Mouse (Mus musculus): ENCODE measurements around the gene Tagap. TPM values are rescaled to one million over a fixed set of nuclear protein-coding genes. Genes with fewer than 3 reads are reported as not detected.

Tagap gene
- polyA plus RNA-seq, 2 experiments, result 0.64 to 0.65 TPM

DNA sequence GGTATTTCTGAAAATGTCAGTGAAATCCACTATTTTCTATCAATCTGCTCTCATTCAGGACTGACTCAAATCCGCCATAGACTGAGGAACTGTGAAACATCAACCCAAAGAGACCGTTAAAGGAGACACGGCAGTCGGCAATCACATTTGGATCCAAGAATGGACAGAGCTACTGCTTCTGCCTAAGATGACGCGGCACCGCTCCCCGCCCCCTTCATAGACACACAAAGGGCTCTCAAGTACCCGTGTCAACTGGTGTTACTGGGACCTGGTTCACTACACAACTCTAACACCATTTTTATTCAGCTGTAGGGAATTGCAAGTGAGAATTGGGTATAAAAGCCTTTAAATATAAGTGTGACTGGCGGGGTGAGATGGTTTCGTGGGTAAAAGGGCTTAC is 42.7 kb upstream of the Tagap start:
- no peak for ATAC-seq (ENCODE audit: low FRiP score, low read depth)
- Histone ChIP-seq H3K36me3 (ENCODE audit: control insufficient read depth, insufficient read depth, low read length) (no peaks in the 10 kb centered on the region), H3K4me3 (replicated peaks; ENCODE audit: low read length) (no peak overlapping the region), H3K9ac (ENCODE audit: low read depth, low read length, severe bottlenecking) (no peak overlapping the region), H3K27ac (replicated peaks; ENCODE audit: low read depth, low read length) (no peak overlapping the region), H3K4me2 (replicated peaks; ENCODE audit: low read depth, low read length, severe bottlenecking) (no peak overlapping the region), H3K4me1 (ENCODE audit: control insufficient read depth, insufficient read depth, low read length) (no peaks in the 10 kb centered on the region), H3K27me3 (ENCODE audit: control insufficient read depth, insufficient read depth, low read length) (no peaks in the 10 kb centered on the region), H3K9me3 (ENCODE audit: control insufficient read depth, low read length) (no peaks in the 10 kb centered on the region)
- 89% methylated on average over 11 of the region's 11 CpGs for WGBS
- DNase-seq (ENCODE audit: low spot score), result no peak
- TF ChIP-seq POLR2A (IDR thresholded peaks at IDR 0.05; ENCODE audit: borderline replicate concordance, extremely low read depth, insufficient read depth, insufficient read length), result no peak

DNA sequence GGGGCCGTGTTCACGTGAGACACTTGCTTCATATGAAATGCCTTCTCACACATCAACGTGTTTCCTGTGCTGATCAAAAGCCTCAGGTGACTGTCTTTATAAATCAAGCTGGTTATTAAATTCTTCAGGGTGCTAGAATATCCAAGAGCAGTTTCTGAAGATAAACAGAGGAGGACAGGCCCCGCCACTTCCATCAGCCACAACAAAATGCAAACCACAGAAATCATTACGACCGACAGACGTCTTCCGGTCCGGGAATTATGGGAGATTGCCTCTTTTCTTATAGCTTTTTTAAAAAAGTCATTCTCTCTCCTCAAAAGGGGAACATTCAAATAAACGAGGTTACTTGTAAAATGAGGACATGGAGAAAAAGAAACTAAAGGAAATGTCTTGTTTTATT is 41.2 kb upstream of the Tagap start:
- no peak overlapping the region for H3K4me3 ChIP-seq (replicated peaks; ENCODE audit: low read length)
- no peak for TF ChIP-seq POLR2A (IDR thresholded peaks at IDR 0.05; ENCODE audit: borderline replicate concordance, extremely low read depth, insufficient read depth, insufficient read length)
- H3K4me2 ChIP-seq (replicated peaks; ENCODE audit: low read depth, low read length, severe bottlenecking), result no peak overlapping the region
- no peak for DNase-seq (ENCODE audit: low spot score)
- ATAC-seq (ENCODE audit: low FRiP score, low read depth), result no peak
- no peak overlapping the region for H3K27ac ChIP-seq (replicated peaks; ENCODE audit: low read depth, low read length)
- 72% methylated on average over 10 of the region's 10 CpGs for WGBS
- H3K9me3 ChIP-seq (ENCODE audit: control insufficient read depth, low read length), result no peaks in the 10 kb centered on the region
- H3K27me3 ChIP-seq (ENCODE audit: control insufficient read depth, insufficient read depth, low read length), result no peaks in the 10 kb centered on the region
- H3K36me3 ChIP-seq (ENCODE audit: control insufficient read depth, insufficient read depth, low read length), result no peaks in the 10 kb centered on the region
- no peak overlapping the region for H3K9ac ChIP-seq (ENCODE audit: low read depth, low read length, severe bottlenecking)
- no peaks in the 10 kb centered on the region for H3K4me1 ChIP-seq (ENCODE audit: control insufficient read depth, insufficient read depth, low read length)

DNA sequence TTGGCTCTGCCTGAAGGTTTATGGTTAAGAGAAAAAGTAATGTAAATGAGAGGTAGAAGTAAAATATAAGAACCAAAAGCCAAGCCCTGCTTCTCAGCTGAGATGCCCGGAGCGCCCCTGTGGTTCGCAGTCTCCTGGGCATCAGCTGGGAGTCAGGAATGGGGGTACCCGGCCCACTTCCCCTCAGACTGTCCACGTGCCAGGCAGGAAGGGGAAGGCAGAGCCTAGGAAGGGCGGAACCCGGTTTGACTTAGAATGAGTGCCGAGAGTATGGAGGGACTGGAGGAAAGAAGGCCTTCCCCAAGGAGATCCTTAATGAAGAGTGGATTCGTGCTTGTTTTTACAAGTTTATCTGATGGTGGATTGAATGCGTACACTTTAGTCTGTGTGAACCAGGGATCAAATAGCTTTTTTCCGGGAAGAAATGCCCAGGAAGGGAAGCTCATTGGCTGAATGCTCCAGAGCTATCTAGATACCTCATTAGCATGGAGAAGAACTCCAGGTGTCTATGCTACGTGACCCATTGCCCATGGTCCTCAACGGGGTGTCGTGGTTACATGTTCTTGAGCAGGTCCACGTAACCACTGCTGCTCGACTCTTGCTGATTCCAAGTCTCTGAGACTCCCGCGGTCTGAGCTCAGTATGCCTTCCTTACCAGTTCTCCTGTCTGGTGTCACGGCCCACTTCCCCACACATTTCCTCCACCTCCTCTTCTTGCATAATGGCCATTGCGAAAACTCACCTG is 38.6 kb upstream of the Tagap start:
- Histone ChIP-seq H3K4me3 (replicated peaks; ENCODE audit: low read length) (no peak overlapping the region), H3K4me1 (ENCODE audit: control insufficient read depth, insufficient read depth, low read length) (no peaks in the 10 kb centered on the region), H3K27ac (replicated peaks; ENCODE audit: low read depth, low read length) (no peak overlapping the region), H3K9me3 (ENCODE audit: control insufficient read depth, low read length) (no peaks in the 10 kb centered on the region), H3K27me3 (ENCODE audit: control insufficient read depth, insufficient read depth, low read length) (no peaks in the 10 kb centered on the region), H3K9ac (ENCODE audit: low read depth, low read length, severe bottlenecking) (no peak overlapping the region), H3K4me2 (replicated peaks; ENCODE audit: low read depth, low read length, severe bottlenecking) (no peak overlapping the region), H3K36me3 (ENCODE audit: control insufficient read depth, insufficient read depth, low read length) (no peaks in the 10 kb centered on the region)
- no peak for ATAC-seq (ENCODE audit: low FRiP score, low read depth)
- DNase-seq (ENCODE audit: low spot score), result no peak
- WGBS, result 94% methylated on average over 20 of the region's 20 CpGs
- TF ChIP-seq POLR2A (IDR thresholded peaks at IDR 0.05; ENCODE audit: borderline replicate concordance, extremely low read depth, insufficient read depth, insufficient read length), result no peak

DNA sequence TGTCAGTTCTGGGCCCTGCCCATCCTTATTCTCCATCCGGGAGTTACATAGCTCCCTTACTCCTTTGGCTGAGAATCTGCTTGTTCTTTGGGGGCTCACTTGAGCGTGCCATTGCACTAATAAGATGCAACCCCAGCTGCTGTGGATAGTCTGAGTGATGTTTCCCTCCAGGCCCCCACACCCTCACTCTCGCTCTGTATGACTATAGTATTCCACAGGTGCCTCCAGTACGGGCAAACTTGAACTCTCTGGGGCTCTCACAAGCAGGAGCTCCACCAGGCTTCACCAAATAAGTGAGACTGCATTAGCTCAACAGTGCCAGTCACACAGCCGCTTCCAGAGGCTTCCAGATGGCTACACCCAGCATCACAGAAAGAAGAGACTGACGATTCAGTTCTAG is 37.5 kb upstream of the Tagap start:
- 92% methylated on average over 6 of the region's 6 CpGs for WGBS
- H3K4me1 ChIP-seq (ENCODE audit: control insufficient read depth, insufficient read depth, low read length), result no peaks in the 10 kb centered on the region
- TF ChIP-seq POLR2A (IDR thresholded peaks at IDR 0.05; ENCODE audit: borderline replicate concordance, extremely low read depth, insufficient read depth, insufficient read length), result no peak
- H3K4me3 ChIP-seq (replicated peaks; ENCODE audit: low read length), result no peak overlapping the region
- H3K36me3 ChIP-seq (ENCODE audit: control insufficient read depth, insufficient read depth, low read length), result no peaks in the 10 kb centered on the region
- H3K4me2 ChIP-seq (replicated peaks; ENCODE audit: low read depth, low read length, severe bottlenecking), result no peak overlapping the region
- no peak overlapping the region for H3K27ac ChIP-seq (replicated peaks; ENCODE audit: low read depth, low read length)
- no peak overlapping the region for H3K9ac ChIP-seq (ENCODE audit: low read depth, low read length, severe bottlenecking)
- DNase-seq (ENCODE audit: low spot score) (no peak), ATAC-seq (ENCODE audit: low FRiP score, low read depth) (no peak)
- H3K27me3 ChIP-seq (ENCODE audit: control insufficient read depth, insufficient read depth, low read length), result no peaks in the 10 kb centered on the region
- H3K9me3 ChIP-seq (ENCODE audit: control insufficient read depth, low read length), result no peaks in the 10 kb centered on the region

DNA sequence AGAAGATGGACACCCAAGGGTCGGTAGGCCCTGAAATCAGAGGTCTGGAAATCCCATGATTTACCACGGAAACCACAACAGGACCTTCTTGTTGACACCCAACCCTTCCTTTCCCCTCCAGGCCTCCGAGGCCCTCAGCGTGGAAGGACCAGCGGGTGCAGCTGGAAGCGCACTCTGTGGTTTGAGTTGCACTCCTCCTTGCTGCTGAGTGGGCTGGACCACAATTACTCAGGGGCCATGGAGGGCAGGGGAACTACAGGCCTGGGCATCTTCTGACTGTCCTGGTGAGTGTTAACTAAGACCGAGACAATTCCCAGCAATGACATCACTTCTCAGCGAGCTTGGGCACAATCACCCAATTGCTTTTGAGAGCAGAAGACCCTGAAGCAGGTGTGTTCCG is 36.8 kb upstream of the Tagap start:
- 74% methylated on average over 9 of the region's 9 CpGs for WGBS
- H3K9me3 ChIP-seq (ENCODE audit: control insufficient read depth, low read length), result no peaks in the 10 kb centered on the region
- H3K4me1 ChIP-seq (ENCODE audit: control insufficient read depth, insufficient read depth, low read length), result no peaks in the 10 kb centered on the region
- no peak overlapping the region for H3K4me3 ChIP-seq (replicated peaks; ENCODE audit: low read length)
- H3K27me3 ChIP-seq (ENCODE audit: control insufficient read depth, insufficient read depth, low read length), result no peaks in the 10 kb centered on the region
- DNase-seq (ENCODE audit: low spot score) (no peak), ATAC-seq (ENCODE audit: low FRiP score, low read depth) (no peak)
- H3K9ac ChIP-seq (ENCODE audit: low read depth, low read length, severe bottlenecking), result no peak overlapping the region
- H3K36me3 ChIP-seq (ENCODE audit: control insufficient read depth, insufficient read depth, low read length), result no peaks in the 10 kb centered on the region
- TF ChIP-seq POLR2A (IDR thresholded peaks at IDR 0.05; ENCODE audit: borderline replicate concordance, extremely low read depth, insufficient read depth, insufficient read length), result no peak
- H3K27ac ChIP-seq (replicated peaks; ENCODE audit: low read depth, low read length), result no peak overlapping the region
- no peak overlapping the region for H3K4me2 ChIP-seq (replicated peaks; ENCODE audit: low read depth, low read length, severe bottlenecking)

All from limb, embryonic 14.5 days (tissue).